Mouse (Mus musculus): ENCODE results near the gene Fam129a.
"Not testable (repeated sequence)": the region's sequence is repeated elsewhere in the genome, so short reads cannot be mapped to it uniquely, and the experiment has no call there.

The Fam129a gene

GRCm38 (mm10) chr1:151583457-151584181 is 12.6 kb downstream of the Fam129a start:
- DNase-seq (ENCODE audit: low spot score in 2 of 2), result no peak

GRCm38 (mm10) chr1:151584182-151584471 is 13.1 kb downstream of the Fam129a start:
- no peak for DNase-seq (ENCODE audit: low spot score in 2 of 2)

- DNase-seq (ENCODE audit: low spot score in 2 of 2), result no peak
These were observed 13.7 kb downstream of the Fam129a start for GRCm38 (mm10) chr1:151584565-151585216.

- no peak for DNase-seq (ENCODE audit: low spot score in 2 of 2)
These were observed 14.7 kb downstream of the Fam129a start for GRCm38 (mm10) chr1:151585647-151586046.

GRCm38 (mm10) chr1:151592085-151593017 is 21.4 kb downstream of the Fam129a start:
- DNase-seq (ENCODE audit: low spot score in 2 of 2), result no peak

GRCm38 (mm10) chr1:151594906-151595305 is 23.9 kb downstream of the Fam129a start:
- no peak for DNase-seq (ENCODE audit: low spot score in 2 of 2)

GRCm38 (mm10) chr1:151595600-151596299 is 24.8 kb downstream of the Fam129a start:
- no peak for DNase-seq (ENCODE audit: low spot score in 2 of 2)

- DNase-seq (ENCODE audit: low spot score in 2 of 2), result no peak
These were observed 25.6 kb downstream of the Fam129a start for GRCm38 (mm10) chr1:151596562-151596961.

GRCm38 (mm10) chr1:151597677-151598297 is 26.8 kb downstream of the Fam129a start:
- DNase-seq (ENCODE audit: low spot score in 2 of 2), result no peak

- no peak for DNase-seq (ENCODE audit: low spot score in 2 of 2)
These were observed 27.9 kb downstream of the Fam129a start for GRCm38 (mm10) chr1:151598876-151599275.

GRCm38 (mm10) chr1:151604328-151604727 is 33.3 kb downstream of the Fam129a start:
- DNase-seq (ENCODE audit: low spot score in 2 of 2), result no peak

GRCm38 (mm10) chr1:151607957-151608356 is 37.0 kb downstream of the Fam129a start:
- DNase-seq (ENCODE audit: low spot score in 2 of 2), result not testable (repeated sequence)

- DNase-seq (ENCODE audit: low spot score in 2 of 2), result no peak
These were observed 39.6 kb downstream of the Fam129a start for GRCm38 (mm10) chr1:151610621-151611020.

GRCm38 (mm10) chr1:151614320-151614935 is 43.4 kb downstream of the Fam129a start:
- no peak for DNase-seq (ENCODE audit: low spot score in 2 of 2)

- no peak for DNase-seq (ENCODE audit: low spot score in 2 of 2)
These were observed 44.6 kb downstream of the Fam129a start for GRCm38 (mm10) chr1:151615625-151616024.

GRCm38 (mm10) chr1:151616555-151617205 is 45.7 kb downstream of the Fam129a start:
- DNase-seq (ENCODE audit: low spot score in 2 of 2), result no peak

GRCm38 (mm10) chr1:151618251-151618650 is 47.3 kb downstream of the Fam129a start:
- no peak for DNase-seq (ENCODE audit: low spot score in 2 of 2)

GRCm38 (mm10) chr1:151619281-151619711 is 48.3 kb downstream of the Fam129a start:
- DNase-seq (ENCODE audit: low spot score in 2 of 2), result no peak

- peak in 1 of 2 experiments; percentile 27 for DNase-seq (ENCODE audit: low spot score in 2 of 2)
These were observed 49.7 kb downstream of the Fam129a start for GRCm38 (mm10) chr1:151620730-151621129.
